Mouse (Mus musculus) limb, embryonic 12.5 days (tissue): ENCODE measurements at regions not wholly inside any gene's neighbourhood (a gene's known extent, or its start where the extent isn't known, plus 50 kb on each side); places are given as distances from the start of the nearest gene placed in this dataset.

ENCODE experiments used
- ATAC-seq: fragments of 200-750 bp; cut with Nextera tagmentation; 2 replicates; pipeline ENCODE4 v1.8.0; 2017; ENCODE audit warnings: low read depth, moderate TSS enrichment; ENCODE audit not compliant: insufficient number of reproducible peaks, insufficient read depth, low FRiP score, low TSS enrichment
- H3K27ac ChIP-seq: fragments of 300-500 bp; sonication (generic); 2 replicates; pipeline ENCODE4 v1.5.1; 2016; ENCODE audit warnings: mild to moderate bottlenecking, moderate library complexity
- H3K27me3 ChIP-seq: fragments of 300-500 bp; sonication (generic); 2 replicates; pipeline ENCODE4 v1.6.1; 2016; ENCODE audit warnings: mild to moderate bottlenecking, moderate library complexity
- H3K36me3 ChIP-seq: fragments of 300-500 bp; sonication (generic); 2 replicates; pipeline ENCODE4 v1.6.1; 2016; ENCODE audit warnings: mild to moderate bottlenecking, moderate library complexity
- H3K4me1 ChIP-seq: fragments of 300-500 bp; sonication (generic); replicated peaks from 2 replicates; pipeline ENCODE4 v1.6.1; 2016
- H3K4me2 ChIP-seq: fragments of 300-500 bp; sonication (generic); 2 replicates; pipeline ENCODE4 v1.6.1; 2016; ENCODE audit warnings: mild to moderate bottlenecking, moderate library complexity
- H3K4me3 ChIP-seq: fragments of 300-500 bp; sonication (generic); replicated peaks from 2 replicates; pipeline ENCODE4 v1.5.1; 2016; ENCODE audit warnings: mild to moderate bottlenecking
- H3K9ac ChIP-seq: fragments of 300-500 bp; sonication (generic); replicated peaks from 2 replicates; pipeline ENCODE4 v1.6.1; 2016; ENCODE audit warnings: mild to moderate bottlenecking, moderate library complexity
- H3K9me3 ChIP-seq: fragments of 300-500 bp; sonication (generic); 2 replicates; pipeline ENCODE4 v1.6.1; 2016; ENCODE audit warnings: mild to moderate bottlenecking, moderate library complexity
- WGBS: fragments of 180-500 bp; shearing (Covaris S2); methylation state at CpG from one replicate; pipeline ENCODE4 v1.1.7; 2016; 5-methylcytosine and 5-hydroxymethylcytosine counted together

- Histone ChIP-seq H3K4me2 (peak overlapping the region; percentile 30), H3K4me1 (peaks cover 20% of the 10 kb centered on the region), H3K9ac (0 out of 2 replicates have a peak overlapping the region, but pooled peaks have one; percentile 27), H3K27ac (peak overlapping the region; percentile 50; the same call in 1 of the 2 replicates), H3K4me3 (no peak overlapping the region), H3K36me3 (no peaks in the 10 kb centered on the region), H3K9me3 (no peaks in the 10 kb centered on the region), H3K27me3 (peaks cover 6% of the 10 kb centered on the region; the same call in 1 of the 2 replicates)
- ATAC-seq, result no peak; the same call in 1 of the 2 replicates
- WGBS, result 47% methylated on average over 17 of the region's 17 CpGs
Measured at GRCm38 (mm10) chr13:37468304-37469178, 123.5 kb downstream of the Ly86 start.

GRCm38 (mm10) chr13:37470230-37470907 lies 125.4 kb downstream of the Ly86 start:
- Histone ChIP-seq H3K27me3 (peaks cover 6% of the 10 kb centered on the region; the same call in 1 of the 2 replicates), H3K4me1 (peaks cover 20% of the 10 kb centered on the region), H3K27ac (no peak overlapping the region), H3K4me2 (no peak overlapping the region), H3K9ac (no peak overlapping the region), H3K36me3 (no peaks in the 10 kb centered on the region), H3K9me3 (no peaks in the 10 kb centered on the region), H3K4me3 (no peak overlapping the region)
- ATAC-seq, result no peak
- 52% methylated on average over 11 of the region's 11 CpGs for WGBS

GRCm38 (mm10) chr13:37473359-37473758 lies 128.4 kb downstream of the Ly86 start:
- 33% methylated on average over 1 of the region's 1 CpGs for WGBS
- Histone ChIP-seq H3K9ac (no peak overlapping the region), H3K9me3 (no peaks in the 10 kb centered on the region), H3K4me3 (no peak overlapping the region), H3K4me1 (peaks cover 30% of the 10 kb centered on the region), H3K36me3 (no peaks in the 10 kb centered on the region), H3K27me3 (peaks cover 6% of the 10 kb centered on the region; the same call in 1 of the 2 replicates), H3K4me2 (no peak overlapping the region), H3K27ac (no peak overlapping the region)
- ATAC-seq, result no peak

- 87% methylated on average over 3 of the region's 3 CpGs for WGBS
- H3K36me3 ChIP-seq, result no peaks in the 10 kb centered on the region
- no peaks in the 10 kb centered on the region for H3K27me3 ChIP-seq
- no peak overlapping the region for H3K9ac ChIP-seq
- H3K4me2 ChIP-seq, result no peak overlapping the region
- no peaks in the 10 kb centered on the region for H3K9me3 ChIP-seq
- no peak overlapping the region for H3K27ac ChIP-seq
- no peak for ATAC-seq
- H3K4me3 ChIP-seq, result no peak overlapping the region
- peaks cover 23% of the 10 kb centered on the region for H3K4me1 ChIP-seq
Measured at GRCm38 (mm10) chr13:37475804-37476203, 130.8 kb downstream of the Ly86 start.

- peak overlapping the region; percentile 9; the same call in 1 of the 2 replicates for H3K27ac ChIP-seq
- H3K9me3 ChIP-seq, result no peaks in the 10 kb centered on the region
- H3K9ac ChIP-seq, result no peak overlapping the region
- no peak for ATAC-seq
- H3K4me1 ChIP-seq, result peaks cover 23% of the 10 kb centered on the region
- no peak overlapping the region for H3K4me2 ChIP-seq
- H3K36me3 ChIP-seq, result no peaks in the 10 kb centered on the region
- H3K27me3 ChIP-seq, result no peaks in the 10 kb centered on the region
- no peak overlapping the region for H3K4me3 ChIP-seq
- WGBS, result 60% methylated on average over 13 of the region's 13 CpGs
Measured at GRCm38 (mm10) chr13:37476256-37477053, 131.4 kb downstream of the Ly86 start.

GRCm38 (mm10) chr13:37477342-37477741 lies 132.3 kb downstream of the Ly86 start:
- Histone ChIP-seq H3K4me1 (peaks cover 29% of the 10 kb centered on the region), H3K36me3 (no peaks in the 10 kb centered on the region), H3K9me3 (no peaks in the 10 kb centered on the region), H3K27ac (peak overlapping the region; percentile 9; the same call in 1 of the 2 replicates), H3K4me2 (peak overlapping the region; percentile 56), H3K9ac (0 out of 2 replicates have a peak overlapping the region, but pooled peaks have one; percentile 12), H3K27me3 (no peaks in the 10 kb centered on the region), H3K4me3 (peak overlapping the region; percentile 32)
- 18% methylated on average over 6 of the region's 6 CpGs for WGBS
- ATAC-seq, result no peak

- 2% methylated on average over 15 of the region's 15 CpGs for WGBS
- peaks cover 34% of the 10 kb centered on the region for H3K4me1 ChIP-seq
- H3K36me3 ChIP-seq, result no peaks in the 10 kb centered on the region
- 0 out of 2 replicates have a peak overlapping the region, but pooled peaks have one; percentile 12 for H3K9ac ChIP-seq
- ATAC-seq, result peak; percentile 80
- no peaks in the 10 kb centered on the region for H3K27me3 ChIP-seq
- H3K4me2 ChIP-seq, result peak overlapping the region; percentile 56
- H3K9me3 ChIP-seq, result no peaks in the 10 kb centered on the region
- H3K4me3 ChIP-seq, result peak overlapping the region; percentile 32
- H3K27ac ChIP-seq, result peak overlapping the region; percentile 73
Measured at GRCm38 (mm10) chr13:37477749-37478548, 132.9 kb downstream of the Ly86 start.

GRCm38 (mm10) chr13:37479182-37479691 lies 134.2 kb downstream of the Ly86 start:
- H3K27me3 ChIP-seq, result no peaks in the 10 kb centered on the region
- WGBS, result 79% methylated on average over 7 of the region's 7 CpGs
- H3K27ac ChIP-seq, result no peak overlapping the region
- no peaks in the 10 kb centered on the region for H3K9me3 ChIP-seq
- H3K9ac ChIP-seq, result no peak overlapping the region
- ATAC-seq, result no peak
- H3K4me1 ChIP-seq, result peaks cover 42% of the 10 kb centered on the region
- no peaks in the 10 kb centered on the region for H3K36me3 ChIP-seq
- no peak overlapping the region for H3K4me3 ChIP-seq
- H3K4me2 ChIP-seq, result no peak overlapping the region

- Histone ChIP-seq H3K27me3 (no peaks in the 10 kb centered on the region), H3K9ac (no peak overlapping the region), H3K9me3 (no peaks in the 10 kb centered on the region), H3K27ac (no peak overlapping the region), H3K4me2 (no peak overlapping the region), H3K4me1 (peaks cover 42% of the 10 kb centered on the region), H3K36me3 (no peaks in the 10 kb centered on the region), H3K4me3 (no peak overlapping the region)
- WGBS, result 70% methylated on average over 5 of the region's 5 CpGs
- ATAC-seq, result no peak
Measured at GRCm38 (mm10) chr13:37481514-37481913, 136.5 kb downstream of the Ly86 start.

GRCm38 (mm10) chr13:37482038-37482437 lies 137.0 kb downstream of the Ly86 start:
- Histone ChIP-seq H3K4me3 (no peak overlapping the region), H3K27ac (peak overlapping the region; percentile 85), H3K9ac (no peak overlapping the region), H3K36me3 (no peaks in the 10 kb centered on the region), H3K9me3 (no peaks in the 10 kb centered on the region), H3K4me1 (peaks cover 37% of the 10 kb centered on the region), H3K4me2 (no peak overlapping the region), H3K27me3 (no peaks in the 10 kb centered on the region)
- no peak for ATAC-seq
- 56% methylated on average over 2 of the region's 2 CpGs for WGBS
